Mouse (Mus musculus) embryonic facial prominence, embryonic 12.5 days (tissue): ENCODE measurements around the gene Fam219a. TPM values are rescaled to one million over a fixed set of nuclear protein-coding genes. Genes with fewer than 3 reads are reported as not detected.

ENCODE experiments used
- ATAC-seq: fragments of 200-750 bp; cut with Nextera tagmentation; 2 replicates; pipeline ENCODE4 v1.8.0; 2017; ENCODE audit not compliant: insufficient number of reproducible peaks, insufficient read depth, low FRiP score, low TSS enrichment
- H3K27ac ChIP-seq: fragments of 300-500 bp; sonication (generic); 2 replicates; pipeline ENCODE4 v1.5.1; 2016; ENCODE audit warnings: mild to moderate bottlenecking
- H3K27me3 ChIP-seq: fragments of 300-500 bp; sonication (generic); 2 replicates; pipeline ENCODE4 v1.6.1; 2016; ENCODE audit warnings: mild to moderate bottlenecking, moderate library complexity
- H3K36me3 ChIP-seq: fragments of 300-500 bp; sonication (generic); 2 replicates; pipeline ENCODE4 v1.6.1; 2016; ENCODE audit warnings: mild to moderate bottlenecking
- H3K4me1 ChIP-seq: fragments of 300-500 bp; sonication (generic); 2 replicates; pipeline ENCODE4 v1.6.1; 2016
- H3K4me2 ChIP-seq: fragments of 300-500 bp; sonication (generic); replicated peaks from 2 replicates; pipeline ENCODE4 v1.6.1; 2016; ENCODE audit warnings: mild to moderate bottlenecking, moderate library complexity
- H3K4me3 ChIP-seq: fragments of 300-500 bp; sonication (generic); 2 replicates; pipeline ENCODE4 v1.5.1; 2016; ENCODE audit warnings: mild to moderate bottlenecking
- H3K9ac ChIP-seq: fragments of 300-500 bp; sonication (generic); 2 replicates; pipeline ENCODE4 v1.6.1; 2016; ENCODE audit warnings: mild to moderate bottlenecking, moderate library complexity
- H3K9me3 ChIP-seq: fragments of 300-500 bp; sonication (generic); 2 replicates; pipeline ENCODE4 v1.6.1; 2016; ENCODE audit warnings: mild to moderate bottlenecking, moderate library complexity
- WGBS: fragments of 180-500 bp; shearing (Covaris S2); methylation state at CpG from one replicate; pipeline ENCODE4 v1.1.7; 2016; 5-methylcytosine and 5-hydroxymethylcytosine counted together
- polyA plus RNA-seq: library from polyadenylated mRNA; unstranded; fragments of >200 nt; fragmentation: Nextera tagmentation; extraction: Ambion mirVana; gene quantifications from 2 replicates; pipeline ENCODE4 v1.2.1, GENCODE M21; 2016

The Fam219a gene
- polyA plus RNA-seq, result 4.1 and 5.3 TPM in 2 replicates

- peaks cover 31% of the 10 kb centered on the region for H3K27me3 ChIP-seq
These were observed at the start of gene Fam219a, which contains the start of gene Dnaic1 for GRCm38 (mm10) chr4:41569411-41569885. TSS of gene Fam219a (minus strand) at chr4:41569538. TSS of gene Dnaic1 (plus strand) at chr4:41569775.

GRCm38 (mm10) chr4:41615661-41616599 lies 46.6 kb upstream of the Fam219a start:
- H3K36me3 ChIP-seq, result no peaks in the 10 kb centered on the region
- H3K4me1 ChIP-seq, result 0 out of 2 replicates have a peak, but pooled peaks cover 3% of the 10 kb centered on the region
- ATAC-seq, result no peak
- H3K27ac ChIP-seq, result no peak overlapping the region
- no peak overlapping the region for H3K4me2 ChIP-seq
- H3K9me3 ChIP-seq, result no peaks in the 10 kb centered on the region
- no peak overlapping the region for H3K4me3 ChIP-seq
- no peak overlapping the region for H3K9ac ChIP-seq
- 0 out of 2 replicates have a peak, but pooled peaks cover 8% of the 10 kb centered on the region for H3K27me3 ChIP-seq
- 68% methylated on average over 9 of the region's 9 CpGs for WGBS

More at GRCm38 (mm10) chr4:41569411-41569885, at the start of gene Fam219a, which contains the start of gene Dnaic1:
- H3K27ac ChIP-seq, result peak within 1 kb of the TSS; percentile 80
- no peaks in the 10 kb centered on the region for H3K36me3 ChIP-seq
- ATAC-seq, result peak; percentile 96
- H3K9ac ChIP-seq, result peak within 1 kb of the TSS; percentile 77
- under 1% methylated on average over 41 of the region's 41 CpGs for WGBS
- H3K4me2 ChIP-seq, result peak within 1 kb of the TSS; percentile 96
- H3K4me1 ChIP-seq, result peaks cover 13% of the 10 kb centered on the region
- no peaks in the 10 kb centered on the region for H3K9me3 ChIP-seq
- peak within 1 kb of the TSS; percentile 85 for H3K4me3 ChIP-seq

DNA sequence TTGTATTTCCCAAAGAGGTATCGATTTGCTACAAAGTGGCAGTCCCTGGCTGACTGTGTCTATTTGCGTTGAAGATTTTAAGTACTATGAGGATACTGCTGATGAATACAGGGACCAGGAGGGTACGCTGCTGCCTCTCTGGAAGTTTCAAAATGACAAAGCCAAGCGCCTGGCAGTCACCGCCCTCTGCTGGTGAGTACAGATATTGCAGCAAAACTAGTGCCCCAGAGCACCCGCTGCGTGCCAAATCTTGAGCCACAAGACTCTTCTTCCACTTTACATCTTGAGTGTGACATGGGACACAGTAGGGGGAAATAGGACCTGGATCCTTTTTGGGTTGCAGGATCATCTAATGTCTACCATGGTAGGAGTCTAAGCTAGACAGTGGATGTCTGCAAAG lies 44.8 kb upstream of the Fam219a start:
- Histone ChIP-seq H3K27me3 (0 out of 2 replicates have a peak, but pooled peaks cover 4% of the 10 kb centered on the region), H3K4me3 (no peak overlapping the region), H3K9me3 (no peaks in the 10 kb centered on the region), H3K9ac (no peak overlapping the region), H3K36me3 (no peaks in the 10 kb centered on the region), H3K4me2 (no peak overlapping the region), H3K27ac (no peak overlapping the region), H3K4me1 (0 out of 2 replicates have a peak, but pooled peaks cover 3% of the 10 kb centered on the region)
- WGBS, result 9% methylated on average over 7 of the region's 7 CpGs
- ATAC-seq, result no peak

DNA sequence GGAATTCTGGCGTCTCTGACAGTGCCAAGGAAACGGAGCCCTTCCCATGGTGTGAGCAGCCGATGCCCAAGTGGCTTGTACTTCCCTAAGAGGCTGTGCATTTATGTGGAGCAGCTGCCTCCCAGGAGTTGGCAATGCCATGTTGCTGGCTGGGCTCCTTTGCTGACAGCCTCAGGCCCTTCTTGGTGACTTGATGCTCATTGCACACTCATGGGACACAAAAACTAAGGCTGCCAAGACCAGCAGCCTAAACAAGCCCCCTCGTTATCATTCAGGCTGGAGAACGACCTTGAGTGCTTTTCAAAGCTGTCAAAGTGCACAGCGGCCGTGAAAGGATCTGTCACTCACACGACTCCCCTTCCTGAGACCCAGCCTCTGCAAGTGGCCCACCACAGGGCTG lies 42.8 kb upstream of the Fam219a start:
- Histone ChIP-seq H3K27me3 (no peaks in the 10 kb centered on the region), H3K4me3 (no peak overlapping the region), H3K9ac (no peak overlapping the region), H3K9me3 (no peaks in the 10 kb centered on the region), H3K27ac (no peak overlapping the region), H3K36me3 (no peaks in the 10 kb centered on the region), H3K4me2 (no peak overlapping the region), H3K4me1 (no peaks in the 10 kb centered on the region)
- WGBS, result 55% methylated on average over 8 of the region's 8 CpGs
- no peak for ATAC-seq

- no peak for ATAC-seq
- Histone ChIP-seq H3K27ac (no peak overlapping the region), H3K4me3 (no peak overlapping the region), H3K4me1 (no peaks in the 10 kb centered on the region), H3K36me3 (no peaks in the 10 kb centered on the region), H3K9me3 (no peaks in the 10 kb centered on the region), H3K4me2 (no peak overlapping the region), H3K27me3 (no peaks in the 10 kb centered on the region), H3K9ac (no peak overlapping the region)
- 35% methylated on average over 6 of the region's 6 CpGs for WGBS
These were observed 41.2 kb upstream of the Fam219a start for GRCm38 (mm10) chr4:41610594-41610980.

DNA sequence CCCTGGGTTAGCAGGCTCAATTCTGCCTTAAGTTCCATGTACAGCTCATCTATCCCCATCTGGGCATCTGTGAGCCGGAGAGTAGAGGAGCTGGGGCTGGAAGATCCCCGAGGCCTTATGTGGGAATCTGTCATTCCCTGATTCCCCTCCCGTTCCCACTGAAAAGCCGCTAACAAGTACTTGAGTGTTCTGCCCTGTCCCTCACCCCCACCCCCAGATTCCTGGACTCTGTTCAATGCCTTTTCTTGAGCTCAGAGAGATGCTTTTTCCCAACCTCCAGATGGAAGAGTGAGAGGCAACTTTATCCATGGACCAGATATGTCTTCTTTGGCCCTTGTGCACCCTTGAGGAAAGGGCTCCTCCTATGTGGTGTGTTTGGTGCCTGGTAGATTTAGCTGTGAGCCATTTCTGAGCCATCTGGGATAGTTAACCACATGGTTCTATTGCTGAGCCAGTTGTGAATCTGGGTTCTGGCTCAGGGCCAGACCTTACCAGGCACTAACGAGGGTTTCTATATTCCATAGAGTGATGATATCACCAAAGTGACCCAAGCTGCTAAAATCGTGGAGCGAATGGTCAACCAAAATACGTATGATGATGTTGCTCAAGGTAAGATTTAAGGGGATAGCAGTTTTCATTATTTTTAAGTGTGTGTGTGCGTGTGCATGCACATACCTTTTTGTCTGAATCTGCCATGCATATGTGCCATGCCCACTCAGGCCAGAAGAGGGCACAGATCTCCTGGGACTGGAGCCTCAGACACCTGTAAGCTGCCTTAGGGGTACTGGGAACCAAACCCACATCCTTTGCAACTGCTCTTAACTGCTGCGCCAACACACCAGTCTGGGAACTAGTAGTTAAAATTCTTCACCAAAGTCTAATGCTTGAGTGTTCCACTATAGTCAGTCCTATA lies 40.6 kb upstream of the Fam219a start:
- no peak overlapping the region for H3K27ac ChIP-seq
- WGBS, result 78% methylated on average over 10 of the region's 10 CpGs
- no peak overlapping the region for H3K9ac ChIP-seq
- no peaks in the 10 kb centered on the region for H3K9me3 ChIP-seq
- H3K36me3 ChIP-seq, result no peaks in the 10 kb centered on the region
- no peaks in the 10 kb centered on the region for H3K4me1 ChIP-seq
- no peaks in the 10 kb centered on the region for H3K27me3 ChIP-seq
- H3K4me3 ChIP-seq, result no peak overlapping the region
- ATAC-seq, result no peak
- no peak overlapping the region for H3K4me2 ChIP-seq

DNA sequence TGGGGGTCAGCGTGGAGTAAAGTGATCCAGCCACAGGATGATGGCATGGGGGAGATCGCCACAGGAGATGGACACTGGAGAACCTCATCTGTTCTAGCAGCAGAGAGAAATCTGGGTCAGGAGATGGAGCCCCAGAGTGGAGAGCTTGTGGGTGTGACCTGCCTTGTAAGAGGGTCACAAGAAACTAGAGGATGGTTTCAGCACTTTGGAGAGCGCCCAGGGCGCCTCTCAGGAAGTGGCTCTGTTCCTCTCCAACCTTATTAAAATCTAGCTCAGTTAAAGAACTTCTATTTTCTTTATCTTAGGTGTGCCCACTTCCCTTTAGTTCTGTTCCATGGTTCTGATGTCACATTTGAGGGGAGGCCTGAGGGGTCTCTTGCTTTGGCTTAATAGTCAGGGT lies 37.4 kb upstream of the Fam219a start:
- Histone ChIP-seq H3K9me3 (no peaks in the 10 kb centered on the region), H3K36me3 (no peaks in the 10 kb centered on the region), H3K27me3 (no peaks in the 10 kb centered on the region; the same call in 1 of the 2 replicates), H3K4me1 (no peaks in the 10 kb centered on the region), H3K4me2 (no peak overlapping the region), H3K4me3 (no peak overlapping the region), H3K27ac (no peak overlapping the region), H3K9ac (no peak overlapping the region)
- ATAC-seq, result no peak
- 36% methylated on average over 4 of the region's 4 CpGs for WGBS

GRCm38 (mm10) chr4:41604476-41605396 lies 35.4 kb upstream of the Fam219a start:
- Histone ChIP-seq H3K4me2 (no peak overlapping the region), H3K27ac (no peak overlapping the region), H3K4me3 (no peak overlapping the region), H3K9ac (no peak overlapping the region), H3K9me3 (no peaks in the 10 kb centered on the region), H3K27me3 (no peaks in the 10 kb centered on the region; the same call in 1 of the 2 replicates), H3K36me3 (no peaks in the 10 kb centered on the region), H3K4me1 (no peaks in the 10 kb centered on the region)
- WGBS, result 46% methylated on average over 8 of the region's 8 CpGs
- no peak for ATAC-seq

DNA sequence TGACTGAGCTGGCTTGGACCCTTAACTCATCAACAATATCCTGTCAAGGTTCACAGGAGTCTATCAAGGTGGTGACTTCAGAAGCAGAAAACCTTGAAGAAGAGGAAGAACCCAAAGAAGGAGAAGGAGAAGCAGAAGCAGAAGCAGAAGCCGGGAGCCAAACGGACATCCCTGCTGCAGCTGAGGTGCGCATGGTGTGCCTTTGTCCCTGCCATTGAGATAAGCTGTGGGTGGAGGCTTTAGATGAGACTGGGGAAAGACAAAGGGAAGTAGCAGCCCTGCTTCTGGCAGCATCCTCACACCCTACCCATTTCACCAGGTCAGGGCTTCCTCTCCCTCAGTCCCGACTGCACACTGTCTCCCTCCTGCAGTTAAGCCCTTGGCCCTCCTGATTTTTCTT lies 33.5 kb upstream of the Fam219a start:
- no peaks in the 10 kb centered on the region; the same call in 1 of the 2 replicates for H3K27me3 ChIP-seq
- no peaks in the 10 kb centered on the region for H3K36me3 ChIP-seq
- no peak overlapping the region for H3K4me3 ChIP-seq
- H3K27ac ChIP-seq, result no peak overlapping the region
- H3K9ac ChIP-seq, result no peak overlapping the region
- H3K9me3 ChIP-seq, result no peaks in the 10 kb centered on the region
- no peak overlapping the region for H3K4me2 ChIP-seq
- H3K4me1 ChIP-seq, result no peaks in the 10 kb centered on the region
- WGBS, result 48% methylated on average over 4 of the region's 4 CpGs
- no peak for ATAC-seq

DNA sequence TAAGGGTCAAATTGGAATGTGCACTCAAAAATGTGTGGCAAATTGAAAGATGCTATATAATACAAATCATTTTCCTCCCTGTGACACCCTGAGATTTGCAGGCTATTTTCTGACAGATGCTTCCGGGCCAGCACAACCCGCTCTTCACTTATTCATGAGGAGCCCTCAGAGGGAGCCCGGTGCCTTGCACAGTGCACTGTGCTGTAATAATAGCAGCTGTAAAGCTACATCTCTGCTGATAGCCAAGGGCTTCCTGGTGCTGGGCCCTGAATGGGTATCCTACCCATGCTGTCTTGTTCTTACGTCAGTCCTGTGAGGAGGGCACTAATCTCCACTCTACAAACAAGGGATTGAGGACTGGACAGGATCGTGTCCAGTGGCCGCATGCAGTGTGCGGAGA lies 14.0 kb upstream of the Fam219a start:
- WGBS, result 77% methylated on average over 7 of the region's 7 CpGs
- Histone ChIP-seq H3K27ac (no peak overlapping the region), H3K9ac (no peak overlapping the region), H3K27me3 (0 out of 2 replicates have a peak, but pooled peaks cover 2% of the 10 kb centered on the region), H3K9me3 (no peaks in the 10 kb centered on the region), H3K36me3 (no peaks in the 10 kb centered on the region), H3K4me2 (no peak overlapping the region), H3K4me1 (no peaks in the 10 kb centered on the region), H3K4me3 (no peak overlapping the region)
- no peak for ATAC-seq
